Mouse (Mus musculus): ENCODE data around the gene Prkar1b. TPM values are rescaled to one million over a fixed set of nuclear protein-coding genes. Genes with fewer than 3 reads are reported as not detected.

Prkar1b gene
- polyA plus RNA-seq, 1 experiment from 2014 or later, result 207 TPM

DNA sequence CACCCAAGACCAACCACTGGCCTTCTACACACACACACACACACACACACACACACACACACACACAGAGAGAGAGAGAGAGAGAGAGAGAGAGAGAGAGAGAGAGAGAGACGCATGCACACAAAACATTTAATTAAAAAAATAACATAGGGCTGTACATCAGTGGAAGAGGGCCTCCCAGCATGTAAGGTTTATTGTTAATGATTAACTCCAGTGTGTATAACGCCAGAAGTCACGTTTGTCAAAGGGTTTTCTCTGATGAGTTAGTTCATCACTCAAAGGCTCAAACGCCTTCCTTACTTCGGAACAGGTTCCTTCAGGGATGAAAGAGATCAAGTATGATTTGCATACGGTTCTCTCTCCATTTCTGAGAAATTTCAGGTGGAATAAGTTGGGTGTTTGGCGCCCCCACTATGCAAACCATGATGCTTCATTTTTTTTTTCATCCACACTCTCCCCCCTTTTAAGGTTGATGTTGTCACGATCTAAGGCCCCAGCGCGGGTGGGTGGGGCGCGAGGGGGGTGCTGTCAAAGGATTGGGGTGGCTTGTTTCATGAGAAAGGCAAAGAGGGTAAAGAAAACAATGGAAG, 21.2 kb downstream of the Prkar1b start:
- Histone ChIP-seq H3K4me2 (ENCODE audit: low read depth, low read length) (peak overlapping the region; percentile 71), H3K9ac (replicated peaks; ENCODE audit: low read depth, low read length) (peak overlapping the region; percentile 72), H3K27me3 (ENCODE audit: control insufficient read depth, insufficient read depth, low read length) (no peaks in the 10 kb centered on the region), H3K4me3 (ENCODE audit: low read depth, low read length) (peak overlapping the region; percentile 52), H3K27ac (ENCODE audit: low read depth, low read length) (peak overlapping the region; percentile 71), H3K36me3 (ENCODE audit: control insufficient read depth, insufficient read depth, low read length) (no peaks in the 10 kb centered on the region), H3K4me1 (ENCODE audit: control insufficient read depth, insufficient read depth, low read length) (peaks cover 3% of the 10 kb centered on the region; the same call in 1 of the 2 replicates), H3K9me3 (ENCODE audit: control insufficient read depth, low read length) (no peaks in the 10 kb centered on the region)
- WGBS, result 36% methylated on average over 12 of the region's 12 CpGs
- ATAC-seq (ENCODE audit: low read depth), result no peak

DNA sequence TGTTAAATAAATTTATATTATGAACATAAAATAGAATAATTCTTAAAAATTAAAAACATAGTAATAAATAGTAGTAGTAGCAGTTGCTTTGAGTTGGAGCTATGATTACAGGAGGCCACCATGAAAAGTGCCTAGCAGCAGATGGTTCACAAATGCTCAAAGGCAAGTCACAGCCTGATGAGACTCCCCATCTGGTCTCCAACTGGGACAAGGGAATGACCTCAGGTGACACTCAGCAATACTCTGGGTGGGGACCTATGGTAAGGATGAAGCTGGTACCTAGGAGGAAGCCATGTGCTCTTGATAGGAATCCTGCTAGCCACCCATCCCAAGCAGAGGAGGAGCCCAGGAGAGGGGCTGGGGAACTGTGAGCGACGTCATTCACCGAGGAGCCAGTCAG, 24.1 kb downstream of the Prkar1b start:
- no peak overlapping the region for H3K4me2 ChIP-seq (ENCODE audit: low read depth, low read length)
- no peaks in the 10 kb centered on the region for H3K9me3 ChIP-seq (ENCODE audit: control insufficient read depth, low read length)
- 80% methylated on average over 3 of the region's 3 CpGs for WGBS
- H3K27me3 ChIP-seq (ENCODE audit: control insufficient read depth, insufficient read depth, low read length), result no peaks in the 10 kb centered on the region
- no peak overlapping the region for H3K27ac ChIP-seq (ENCODE audit: low read depth, low read length)
- H3K9ac ChIP-seq (replicated peaks; ENCODE audit: low read depth, low read length), result no peak overlapping the region
- ATAC-seq (ENCODE audit: low read depth), result no peak
- H3K36me3 ChIP-seq (ENCODE audit: control insufficient read depth, insufficient read depth, low read length), result no peaks in the 10 kb centered on the region
- peaks cover 3% of the 10 kb centered on the region; the same call in 1 of the 2 replicates for H3K4me1 ChIP-seq (ENCODE audit: control insufficient read depth, insufficient read depth, low read length)
- no peak overlapping the region for H3K4me3 ChIP-seq (ENCODE audit: low read depth, low read length)

DNA sequence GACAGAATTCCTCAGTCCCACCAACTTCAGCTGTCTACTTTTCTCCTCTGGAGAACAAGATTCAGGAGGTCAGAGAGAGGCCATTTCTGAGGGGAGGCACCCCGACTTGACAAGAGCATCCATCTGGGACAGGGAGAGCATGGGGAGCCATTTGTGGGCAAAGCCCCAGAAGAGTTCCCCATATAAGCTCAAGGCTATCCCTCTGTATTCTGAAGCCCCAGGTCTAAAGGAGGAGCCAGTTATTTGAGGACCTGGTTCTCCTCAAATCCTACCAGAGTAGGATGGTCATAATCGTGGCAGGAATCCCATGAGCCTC, 30.9 kb downstream of the Prkar1b start:
- Histone ChIP-seq H3K4me3 (ENCODE audit: low read depth, low read length) (no peak overlapping the region), H3K4me1 (ENCODE audit: control insufficient read depth, insufficient read depth, low read length) (no peaks in the 10 kb centered on the region), H3K27me3 (ENCODE audit: control insufficient read depth, insufficient read depth, low read length) (no peaks in the 10 kb centered on the region), H3K27ac (ENCODE audit: low read depth, low read length) (no peak overlapping the region), H3K9me3 (ENCODE audit: control insufficient read depth, low read length) (no peaks in the 10 kb centered on the region), H3K4me2 (ENCODE audit: low read depth, low read length) (no peak overlapping the region), H3K9ac (replicated peaks; ENCODE audit: low read depth, low read length) (no peak overlapping the region), H3K36me3 (ENCODE audit: control insufficient read depth, insufficient read depth, low read length) (no peaks in the 10 kb centered on the region)
- WGBS, result 74% methylated on average over 2 of the region's 2 CpGs
- ATAC-seq (ENCODE audit: low read depth), result no peak

DNA sequence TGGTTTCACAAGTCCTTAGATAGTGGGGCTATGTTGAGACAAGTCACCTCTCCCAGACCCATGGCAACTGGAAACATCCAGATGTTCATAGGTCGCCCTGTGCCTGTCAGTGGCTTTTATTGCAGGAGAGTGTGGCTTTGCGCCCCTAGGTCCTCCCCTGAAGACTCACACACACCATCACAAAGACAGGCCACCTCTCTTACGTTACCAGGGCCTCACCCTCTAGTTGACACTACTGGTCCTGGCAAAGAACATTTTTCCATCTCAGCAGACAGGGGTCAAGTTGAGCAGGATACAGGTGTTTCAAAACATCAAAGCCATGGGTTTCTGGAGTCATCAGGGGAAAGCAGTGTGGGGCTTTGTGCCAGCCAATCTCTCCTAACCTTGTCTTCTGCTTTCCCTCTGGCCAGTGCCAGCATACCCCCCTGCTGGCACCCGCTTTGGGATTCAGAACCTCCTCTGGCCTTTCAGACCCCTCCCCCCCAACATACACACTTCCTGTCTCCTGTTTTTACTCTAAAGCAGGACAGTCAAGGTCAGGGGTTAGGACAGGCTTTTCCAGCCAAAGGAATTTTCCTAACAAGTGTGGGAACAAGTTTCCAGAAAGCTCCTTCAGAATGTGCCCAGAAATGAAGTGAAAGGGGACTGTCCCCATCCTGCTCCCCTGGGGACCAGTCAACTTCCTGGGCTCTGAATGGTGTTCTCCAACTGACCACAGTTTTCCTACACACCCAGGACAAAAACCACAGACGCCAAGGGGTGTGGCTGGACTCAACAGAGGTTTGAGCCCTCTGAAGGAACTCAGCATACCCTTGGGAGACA, 31.5 kb downstream of the Prkar1b start:
- no peak overlapping the region for H3K4me3 ChIP-seq (ENCODE audit: low read depth, low read length)
- H3K27ac ChIP-seq (ENCODE audit: low read depth, low read length), result no peak overlapping the region
- no peaks in the 10 kb centered on the region for H3K36me3 ChIP-seq (ENCODE audit: control insufficient read depth, insufficient read depth, low read length)
- WGBS, result 71% methylated on average over 5 of the region's 5 CpGs
- no peak overlapping the region for H3K4me2 ChIP-seq (ENCODE audit: low read depth, low read length)
- no peak overlapping the region for H3K9ac ChIP-seq (replicated peaks; ENCODE audit: low read depth, low read length)
- ATAC-seq (ENCODE audit: low read depth), result no peak
- no peaks in the 10 kb centered on the region for H3K4me1 ChIP-seq (ENCODE audit: control insufficient read depth, insufficient read depth, low read length)
- no peaks in the 10 kb centered on the region for H3K9me3 ChIP-seq (ENCODE audit: control insufficient read depth, low read length)
- H3K27me3 ChIP-seq (ENCODE audit: control insufficient read depth, insufficient read depth, low read length), result no peaks in the 10 kb centered on the region

DNA sequence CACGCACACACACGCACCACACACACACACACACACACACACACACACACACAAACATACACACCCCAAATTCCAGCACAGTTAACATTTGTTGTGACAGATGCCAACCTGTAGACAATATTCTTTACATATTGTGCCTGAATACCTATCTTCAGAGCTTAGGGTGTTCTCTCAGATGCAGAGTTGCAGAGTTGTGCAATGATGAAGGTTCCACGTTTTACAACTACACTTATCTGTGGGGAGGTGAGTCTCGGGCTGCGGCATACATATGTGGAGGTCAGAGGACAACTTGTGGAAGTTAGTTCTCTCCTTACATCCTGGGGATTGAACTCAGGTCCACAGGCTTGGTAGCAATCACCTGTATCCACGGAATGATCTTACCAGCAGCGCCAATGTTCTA, 34.3 kb downstream of the Prkar1b start:
- 94% methylated on average over 7 of the region's 7 CpGs for WGBS
- no peak for ATAC-seq (ENCODE audit: low read depth)
- Histone ChIP-seq H3K36me3 (ENCODE audit: control insufficient read depth, insufficient read depth, low read length) (no peaks in the 10 kb centered on the region), H3K27ac (ENCODE audit: low read depth, low read length) (no peak overlapping the region), H3K4me2 (ENCODE audit: low read depth, low read length) (no peak overlapping the region), H3K9me3 (ENCODE audit: control insufficient read depth, low read length) (no peaks in the 10 kb centered on the region), H3K4me1 (ENCODE audit: control insufficient read depth, insufficient read depth, low read length) (no peaks in the 10 kb centered on the region), H3K4me3 (ENCODE audit: low read depth, low read length) (no peak overlapping the region), H3K27me3 (ENCODE audit: control insufficient read depth, insufficient read depth, low read length) (no peaks in the 10 kb centered on the region), H3K9ac (replicated peaks; ENCODE audit: low read depth, low read length) (no peak overlapping the region)

DNA sequence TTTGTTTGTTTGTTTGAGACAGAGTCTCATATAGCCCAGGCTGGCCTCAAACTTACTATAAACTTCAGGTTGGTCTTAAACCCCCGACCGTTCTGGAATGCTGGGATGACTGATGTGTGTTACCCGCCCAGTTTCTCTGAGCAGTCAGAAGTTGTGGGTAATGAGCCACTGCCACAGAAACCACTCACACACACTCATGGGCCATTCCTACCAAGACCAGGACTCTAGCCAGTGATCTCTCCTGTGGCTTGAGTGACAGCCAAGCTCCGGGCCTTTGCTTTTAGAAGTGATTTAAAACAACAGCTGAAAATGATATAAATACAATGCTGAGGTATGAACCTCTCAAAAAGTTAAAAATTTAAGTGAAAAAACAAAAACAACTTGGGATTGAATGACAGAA, 34.9 kb downstream of the Prkar1b start:
- ATAC-seq (ENCODE audit: low read depth), result no peak
- no peaks in the 10 kb centered on the region for H3K4me1 ChIP-seq (ENCODE audit: control insufficient read depth, insufficient read depth, low read length)
- no peak overlapping the region for H3K4me3 ChIP-seq (ENCODE audit: low read depth, low read length)

DNA sequence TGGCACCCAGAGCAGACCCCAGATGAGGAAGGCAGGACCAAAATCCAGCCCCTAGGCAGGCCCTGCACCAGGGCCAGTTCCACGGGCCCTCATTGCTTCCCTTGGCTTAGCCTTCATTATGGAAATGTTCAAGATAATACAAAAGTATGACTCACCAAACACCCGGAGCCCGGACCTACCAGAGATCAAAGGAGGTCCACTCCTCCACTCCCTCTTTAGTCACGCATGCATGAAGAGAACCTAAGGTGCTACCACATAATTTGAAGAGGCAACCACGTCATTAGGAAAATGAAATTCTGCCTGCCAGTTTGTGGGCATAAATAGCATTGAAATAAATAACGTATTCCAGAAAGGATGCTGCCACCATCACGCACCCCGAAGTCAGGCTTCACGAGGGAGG, 37.4 kb downstream of the Prkar1b start:
- Histone ChIP-seq H3K9ac (replicated peaks; ENCODE audit: low read depth, low read length) (no peak overlapping the region), H3K27me3 (ENCODE audit: control insufficient read depth, insufficient read depth, low read length) (no peaks in the 10 kb centered on the region), H3K4me2 (ENCODE audit: low read depth, low read length) (no peak overlapping the region), H3K4me1 (ENCODE audit: control insufficient read depth, insufficient read depth, low read length) (no peaks in the 10 kb centered on the region), H3K27ac (ENCODE audit: low read depth, low read length) (no peak overlapping the region), H3K4me3 (ENCODE audit: low read depth, low read length) (no peak overlapping the region), H3K9me3 (ENCODE audit: control insufficient read depth, low read length) (no peaks in the 10 kb centered on the region), H3K36me3 (ENCODE audit: control insufficient read depth, insufficient read depth, low read length) (peaks cover 8% of the 10 kb centered on the region)
- 85% methylated on average over 9 of the region's 9 CpGs for whole genome bisulfite sequencing
- no peak for ATAC-seq (ENCODE audit: low read depth)

More for the DNA sequence above, 34.9 kb downstream of the Prkar1b start:
- Histone ChIP-seq H3K27ac (ENCODE audit: low read depth, low read length) (no peak overlapping the region), H3K9me3 (ENCODE audit: control insufficient read depth, low read length) (no peaks in the 10 kb centered on the region), H3K27me3 (ENCODE audit: control insufficient read depth, insufficient read depth, low read length) (no peaks in the 10 kb centered on the region), H3K4me2 (ENCODE audit: low read depth, low read length) (no peak overlapping the region), H3K9ac (replicated peaks; ENCODE audit: low read depth, low read length) (no peak overlapping the region), H3K36me3 (ENCODE audit: control insufficient read depth, insufficient read depth, low read length) (no peaks in the 10 kb centered on the region)
- 84% methylated on average over 4 of the region's 4 CpGs for WGBS

DNA sequence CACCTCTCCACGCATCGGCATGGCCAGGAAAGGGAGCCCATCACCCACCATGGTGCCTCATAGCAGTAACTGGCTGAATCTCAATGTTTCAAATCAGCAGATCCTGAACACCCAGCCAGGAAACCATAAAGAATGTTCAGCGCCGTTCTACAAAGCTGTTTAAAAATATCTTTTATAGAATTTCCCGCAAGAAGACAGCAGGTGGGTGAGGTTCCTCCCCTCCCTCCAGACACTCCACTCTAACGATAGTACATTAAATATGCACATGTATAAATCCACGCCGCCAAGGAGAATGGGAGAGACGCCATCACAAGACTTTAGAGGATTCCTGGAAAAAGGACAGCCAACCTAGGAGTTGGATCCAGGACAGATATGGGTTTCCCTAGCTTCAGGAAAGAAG, 37.8 kb downstream of the Prkar1b start:
- 68% methylated on average over 9 of the region's 9 CpGs for WGBS
- no peaks in the 10 kb centered on the region for H3K27me3 ChIP-seq (ENCODE audit: control insufficient read depth, insufficient read depth, low read length)
- no peaks in the 10 kb centered on the region for H3K4me1 ChIP-seq (ENCODE audit: control insufficient read depth, insufficient read depth, low read length)
- H3K4me3 ChIP-seq (ENCODE audit: low read depth, low read length), result no peak overlapping the region
- no peaks in the 10 kb centered on the region for H3K9me3 ChIP-seq (ENCODE audit: control insufficient read depth, low read length)
- no peak for ATAC-seq (ENCODE audit: low read depth)
- H3K36me3 ChIP-seq (ENCODE audit: control insufficient read depth, insufficient read depth, low read length), result peaks cover 11% of the 10 kb centered on the region
- no peak overlapping the region for H3K27ac ChIP-seq (ENCODE audit: low read depth, low read length)
- no peak overlapping the region for H3K9ac ChIP-seq (replicated peaks; ENCODE audit: low read depth, low read length)
- no peak overlapping the region for H3K4me2 ChIP-seq (ENCODE audit: low read depth, low read length)

DNA sequence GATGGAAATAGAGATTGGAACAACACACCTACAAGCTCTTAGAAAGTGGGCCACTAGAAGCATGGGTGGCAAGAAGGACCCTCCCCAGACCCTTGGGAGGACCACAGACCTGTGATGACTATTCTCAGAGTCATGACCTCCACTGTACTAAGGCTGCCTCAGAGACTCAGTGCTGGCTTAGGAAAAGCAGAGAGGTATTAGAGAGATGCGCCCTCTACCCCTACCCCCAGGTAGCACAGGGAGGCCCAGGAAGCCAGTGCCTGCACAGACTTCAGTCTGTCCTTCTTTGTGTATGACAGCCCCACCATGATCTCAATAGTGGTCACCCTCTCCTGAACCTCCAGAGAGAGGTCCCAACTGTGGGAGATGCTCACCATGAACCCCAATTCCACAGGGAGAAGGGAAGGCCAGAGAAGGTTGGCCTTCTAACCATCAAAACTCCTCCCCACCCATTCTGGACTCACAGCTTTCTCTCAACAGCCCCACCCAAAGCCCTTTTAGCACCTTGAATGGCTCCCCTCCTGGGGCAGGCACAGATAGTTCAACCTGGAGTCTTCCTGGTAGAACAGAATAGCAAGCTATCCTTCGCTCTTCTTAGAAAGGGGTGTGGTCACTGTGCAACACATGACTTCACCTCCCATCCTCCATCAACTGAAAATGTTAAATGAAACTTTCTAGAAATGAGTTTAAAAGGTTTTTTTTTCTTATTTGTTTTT, 39.5 kb downstream of the Prkar1b start:
- H3K36me3 ChIP-seq (ENCODE audit: control insufficient read depth, insufficient read depth, low read length), result peaks cover 11% of the 10 kb centered on the region
- no peaks in the 10 kb centered on the region for H3K4me1 ChIP-seq (ENCODE audit: control insufficient read depth, insufficient read depth, low read length)
- H3K9me3 ChIP-seq (ENCODE audit: control insufficient read depth, low read length), result no peaks in the 10 kb centered on the region
- 88% methylated on average over 2 of the region's 2 CpGs for WGBS
- H3K9ac ChIP-seq (replicated peaks; ENCODE audit: low read depth, low read length), result no peak overlapping the region
- ATAC-seq (ENCODE audit: low read depth), result no peak
- no peaks in the 10 kb centered on the region for H3K27me3 ChIP-seq (ENCODE audit: control insufficient read depth, insufficient read depth, low read length)
- H3K4me2 ChIP-seq (ENCODE audit: low read depth, low read length), result no peak overlapping the region
- H3K4me3 ChIP-seq (ENCODE audit: low read depth, low read length), result no peak overlapping the region
- H3K27ac ChIP-seq (ENCODE audit: low read depth, low read length), result no peak overlapping the region
